Mouse (Mus musculus) CH12.LX (cell line): ENCODE results near the gene Phka1. TPM values are rescaled to one million over a fixed set of nuclear protein-coding genes. Genes with fewer than 3 reads are reported as not detected.

Experiments used
- DNase-seq: peaks from one replicate; pipeline ENCODE4 v3.0.0-alpha.2; 2013; ENCODE audit errors: extremely low read depth
- H3K27ac ChIP-seq: 2 replicates; pipeline ENCODE4 v1.5.1; 2012; ENCODE audit warnings: low read depth, mild to moderate bottlenecking, control low read depth, moderate library complexity; ENCODE audit not compliant: insufficient read depth
- H3K27me3 ChIP-seq: replicated peaks from 2 replicates; pipeline ENCODE3; 2012; ENCODE audit warnings: inconsistent platforms
- H3K36me3 ChIP-seq, 2 experiments: replicated peaks in 1 of 2; 2 replicates each; pipeline versions ENCODE3 to v1.6.1; 2012; ENCODE audit warnings: inconsistent platforms in 1 of 2, low read length in 1 of 2, mild to moderate bottlenecking in 1 of 2, mixed read lengths in 1 of 2, moderate library complexity in 1 of 2; ENCODE audit not compliant: control insufficient read depth in 1 of 2, insufficient read depth in 1 of 2
- H3K4me1 ChIP-seq, 2 experiments: 2 replicates each; pipeline ENCODE4 v1.6.1; 2012; ENCODE audit warnings: inconsistent platforms in 1 of 2, moderate library complexity in 1 of 2; ENCODE audit not compliant: insufficient read depth in 2 of 2, control insufficient read depth in 1 of 2
- H3K4me2 ChIP-seq: 2 replicates; pipeline ENCODE4 v1.6.1; 2012; ENCODE audit warnings: low read depth, mild to moderate bottlenecking, control low read depth; ENCODE audit not compliant: poor library complexity, insufficient read depth, severe bottlenecking
- H3K4me3 ChIP-seq, 3 experiments: fragments of 150-350 bp in 1 of 3; sonication (generic) in 1 of 3; replicated peaks in 1 of 3; 2 replicates each; pipeline versions ENCODE3 to v1.5.1; 2011 to 2012; ENCODE audit warnings: low read depth in 2 of 3, low read length in 2 of 3, mild to moderate bottlenecking in 2 of 3, moderate library complexity in 2 of 3, control low read depth in 1 of 3, improper control_type of control experiment in 1 of 3, inconsistent platforms in 1 of 3, mixed read lengths in 1 of 3; ENCODE audit not compliant: poor library complexity in 1 of 3
- H3K79me2 ChIP-seq: replicated peaks from 2 replicates; pipeline ENCODE4 v1.6.1; 2012; ENCODE audit warnings: mild to moderate bottlenecking, moderate library complexity; ENCODE audit not compliant: control insufficient read depth, poor library complexity, insufficient read depth, severe bottlenecking; ENCODE audit errors: extremely low read depth
- H3K9ac ChIP-seq: 2 replicates; pipeline ENCODE4 v1.6.1; 2012; ENCODE audit warnings: low read depth, mild to moderate bottlenecking, control low read depth, moderate library complexity; ENCODE audit not compliant: insufficient read depth
- H3K9me3 ChIP-seq: replicated peaks from 2 replicates; pipeline ENCODE3; 2012; ENCODE audit warnings: low read length, inconsistent platforms, mixed read lengths
- CHD1 ChIP-seq: IDR thresholded peaks from 2 replicates; pipeline ENCODE4 v1.6.1; 2012; ENCODE audit warnings: low read depth, low read length, improper control_type of control experiment, inconsistent platforms
- CHD2 ChIP-seq: IDR thresholded peaks from 2 replicates; pipeline ENCODE4 v1.6.1; 2011; ENCODE audit warnings: low read length, improper control_type of control experiment
- CTCF ChIP-seq, 2 experiments: IDR thresholded peaks in 1 of 2; conservative IDR thresholded peaks in 1 of 2; 2 replicates each; pipeline ENCODE4 v1.5.1; 2011 to 2012; ENCODE audit warnings: low read depth in 2 of 2, low read length in 2 of 2, improper control_type of control experiment in 1 of 2, inconsistent platforms in 1 of 2, mild to moderate bottlenecking in 1 of 2, moderate library complexity in 1 of 2
- E2F4 ChIP-seq: IDR thresholded peaks from 2 replicates; pipeline ENCODE4 v1.6.1; 2011; ENCODE audit warnings: low read depth, low read length, improper control_type of control experiment; ENCODE audit not compliant: insufficient replicate concordance
- ELF1 ChIP-seq: IDR thresholded peaks from 2 replicates; pipeline ENCODE4 v1.6.1; 2014; ENCODE audit warnings: low read depth, mild to moderate bottlenecking, inconsistent platforms, low read length, improper control_type of control experiment
- HCFC1 ChIP-seq: IDR thresholded peaks from 2 replicates; pipeline ENCODE4 v1.6.1; 2012; ENCODE audit warnings: low read depth, mild to moderate bottlenecking, inconsistent platforms, low read length, improper control_type of control experiment
- JUN ChIP-seq: IDR thresholded peaks from 2 replicates; pipeline ENCODE4 v1.6.1; 2011; ENCODE audit warnings: low read depth, mild to moderate bottlenecking, low read length, improper control_type of control experiment, moderate library complexity; ENCODE audit not compliant: insufficient read depth
- JUND ChIP-seq: conservative IDR thresholded peaks from 2 replicates; pipeline ENCODE4 v1.6.1; 2011; ENCODE audit warnings: low read depth, low read length, improper control_type of control experiment
- MAX ChIP-seq: IDR thresholded peaks from 2 replicates; pipeline ENCODE4 v1.6.1; 2011; ENCODE audit warnings: low read length, improper control_type of control experiment
- MAZ ChIP-seq: IDR thresholded peaks from 2 replicates; pipeline ENCODE4 v1.6.1; 2012; ENCODE audit warnings: low read depth, mild to moderate bottlenecking, inconsistent platforms, low read length, improper control_type of control experiment, moderate library complexity
- MEF2A ChIP-seq: IDR thresholded peaks from 2 replicates; pipeline ENCODE4 v1.6.1; 2014; ENCODE audit warnings: low read depth, mild to moderate bottlenecking, inconsistent platforms, low read length, improper control_type of control experiment, borderline replicate concordance
- MXI1 ChIP-seq: IDR thresholded peaks from 2 replicates; pipeline ENCODE4 v1.6.1; 2011; ENCODE audit warnings: mild to moderate bottlenecking, low read depth, low read length, improper control_type of control experiment
- MYC ChIP-seq: IDR thresholded peaks from 2 replicates; pipeline ENCODE4 v1.6.1; 2011; ENCODE audit warnings: low read depth, mild to moderate bottlenecking, improper control_type of control experiment, low read length
- NRF1 ChIP-seq: IDR thresholded peaks from 2 replicates; pipeline ENCODE4 v1.6.1; 2014; ENCODE audit warnings: low read depth, mild to moderate bottlenecking, inconsistent platforms, low read length, improper control_type of control experiment, moderate library complexity
- PAX5 ChIP-seq: IDR thresholded peaks from 2 replicates; pipeline ENCODE4 v1.6.1; 2012; ENCODE audit warnings: low read length, inconsistent platforms, mixed read lengths
- POLR2A ChIP-seq: IDR thresholded peaks from 2 replicates; pipeline ENCODE4 v1.6.1; 2011; ENCODE audit warnings: low read depth, mild to moderate bottlenecking, improper control_type of control experiment, low read length
- RAD21 ChIP-seq: IDR thresholded peaks from 2 replicates; pipeline ENCODE4 v1.6.1; 2011; ENCODE audit warnings: low read depth, mild to moderate bottlenecking, low read length, improper control_type of control experiment, moderate library complexity
- RCOR1 ChIP-seq: conservative IDR thresholded peaks from 2 replicates; pipeline ENCODE4 v1.6.1; 2012; ENCODE audit warnings: low read depth, mild to moderate bottlenecking, inconsistent platforms, low read length, improper control_type of control experiment
- SMC3 ChIP-seq: IDR thresholded peaks from 2 replicates; pipeline ENCODE4 v1.6.1; 2011; ENCODE audit warnings: low read depth, low read length, improper control_type of control experiment
- TCF12 ChIP-seq: IDR thresholded peaks from 2 replicates; pipeline ENCODE4 v1.6.1; 2014; ENCODE audit warnings: low read depth, mild to moderate bottlenecking, inconsistent platforms, low read length, improper control_type of control experiment
- UBTF ChIP-seq: IDR thresholded peaks from 2 replicates; pipeline ENCODE4 v1.6.1; 2012; ENCODE audit warnings: low read depth, mild to moderate bottlenecking, inconsistent platforms, low read length, improper control_type of control experiment, moderate library complexity
- ZC3H11A ChIP-seq: IDR thresholded peaks from 2 replicates; pipeline ENCODE4 v1.6.1; 2012; ENCODE audit warnings: low read depth, mild to moderate bottlenecking, inconsistent platforms, low read length, improper control_type of control experiment
- ZKSCAN1 ChIP-seq: IDR thresholded peaks from 2 replicates; pipeline ENCODE4 v1.6.1; 2012; ENCODE audit warnings: low read depth, inconsistent platforms, low read length, improper control_type of control experiment, borderline replicate concordance
- ZNF384 ChIP-seq: IDR thresholded peaks from 2 replicates; pipeline ENCODE4 v1.6.1; 2012; ENCODE audit warnings: low read depth, low read length, improper control_type of control experiment, inconsistent platforms
- dilution Hi-C: fragments of 300-500 bp; cut with MboI; formaldehyde crosslinking; loops from 2 replicates; pipeline ENCODE4 v1.14.3; 2020; ENCODE audit warnings: low sequenced_read_pairs; ENCODE audit not compliant: extremely low pct_unique_long_range_greater_than_20kb, extremely low pct_ligation_motif_present
- in situ Hi-C: fragments of 300-500 bp; cut with MboI; formaldehyde crosslinking; loops from 3 replicates; pipeline ENCODE4 v1.14.3; 2019; ENCODE audit warnings: low sequenced_read_pairs, low pct_ligation_motif_present, low pct_unique_long_range_greater_than_20kb, mixed read lengths
- polyA plus RNA-seq: library from polyadenylated mRNA; unstranded; fragments of >175 nt; gene quantifications from 2 replicates; pipeline ENCODE4 v1.2.1, GENCODE M21; 2012; ENCODE audit warnings: low read depth; ENCODE audit not compliant: insufficient read length
- total RNA-seq, 2 experiments: library from RNA; depleted of rRNA; stranded (reverse); fragments of 300-350 nt in 1 of 2; fragments of >200 nt in 1 of 2; gene quantifications; 2 replicates each; pipeline ENCODE4 v1.2.3; 2012 to 2014

Phka1 gene
- total and polyA plus RNA-seq, 3 experiments = 2.1 to 3.9 (median 2.3) TPM

- H3K79me2 ChIP-seq = no peaks in the 10 kb centered on the region
- dilution Hi-C loops = no loop called here
- TF ChIP-seq RAD21 = no peak
- TF ChIP-seq ZNF384 = no peak
- TF ChIP-seq CHD1 = no peak
- no peak for TF ChIP-seq UBTF
- no peak for TF ChIP-seq JUND
- no peak for TF ChIP-seq SMC3
- no peak for TF ChIP-seq ELF1
- TF ChIP-seq E2F4 = no peak
- TF ChIP-seq MAZ = no peak
Observed at GRCm38 (mm10) chrX:102588560-102588959, 55.5 kb downstream of the Phka1 start.

GRCm38 (mm10) chrX:102571186-102571585, 72.9 kb downstream of the Phka1 start:
- Histone ChIP-seq H3K4me3 (no peak overlapping the region), H3K79me2 (no peaks in the 10 kb centered on the region)
- in situ Hi-C loops = no loop called here
- TF ChIP-seq ZC3H11A (no peak), ZKSCAN1 (no peak), POLR2A (no peak), SMC3 (no peak), JUN (no peak), MYC (no peak), MEF2A (no peak)
- TF ChIP-seq, all 38 proteins: peak for 0
- H3K4me2 ChIP-seq = no peak overlapping the region
- DNase-seq = no peak
- H3K27me3 ChIP-seq = no peaks in the 10 kb centered on the region
- H3K36me3 ChIP-seq = no peaks in the 10 kb centered on the region
- no peaks in the 10 kb centered on the region for H3K4me1 ChIP-seq
- dilution Hi-C loops = no loop called here
- no peak overlapping the region for H3K9ac ChIP-seq
- H3K9me3 ChIP-seq = no peaks in the 10 kb centered on the region
- H3K27ac ChIP-seq = no peak overlapping the region

More at GRCm38 (mm10) chrX:102588560-102588959, 55.5 kb downstream of the Phka1 start:
- Histone ChIP-seq H3K36me3 (no peaks in the 10 kb centered on the region), H3K4me2 (no peak overlapping the region), H3K27ac (no peak overlapping the region), H3K9ac (no peak overlapping the region), H3K27me3 (no peaks in the 10 kb centered on the region), H3K9me3 (no peaks in the 10 kb centered on the region), H3K4me3 (no peak overlapping the region), H3K4me1 (no peaks in the 10 kb centered on the region)
- in situ Hi-C loops = no loop called here
- no peak for DNase-seq

- dilution Hi-C loops (no loop called here), in situ Hi-C loops (no loop called here)
- H3K4me2 ChIP-seq = no peak overlapping the region
- H3K79me2 ChIP-seq = no peaks in the 10 kb centered on the region
- no peak overlapping the region for H3K4me3 ChIP-seq
- TF ChIP-seq NRF1 (no peak), RCOR1 (no peak), ZNF384 (no peak), CHD2 (no peak), CTCF (conservative IDR thresholded peaks at IDR 0.05 in 1 of 2, IDR thresholded peaks at IDR 0.05 in 1 of 2; ENCODE audit: low read depth in 2 of 2, low read length in 2 of 2) (no peak), RAD21 (no peak), TCF12 (no peak), JUN (no peak), POLR2A (no peak), SMC3 (no peak), ELF1 (no peak), MAX (no peak), ZC3H11A (no peak), JUND (no peak), PAX5 (no peak), HCFC1 (no peak), MXI1 (no peak)
- peaks cover 0 to 3% of the 10 kb centered on the region in 2 experiments for H3K36me3 ChIP-seq
- no peaks in the 10 kb centered on the region for H3K9me3 ChIP-seq
- no peak for DNase-seq
- no peak overlapping the region for H3K9ac ChIP-seq
- H3K4me1 ChIP-seq = no peaks in the 10 kb centered on the region
- no peak overlapping the region for H3K27ac ChIP-seq
- no peaks in the 10 kb centered on the region for H3K27me3 ChIP-seq
Observed at GRCm38 (mm10) chrX:102556906-102557305, 87.1 kb downstream of the Phka1 start.
